Mouse (Mus musculus): ENCODE data around the gene Pkd2l1.
A peak's percentile ranks its signal among the peaks of the same experiment; 100 is the strongest.

The Pkd2l1 gene

DNA sequence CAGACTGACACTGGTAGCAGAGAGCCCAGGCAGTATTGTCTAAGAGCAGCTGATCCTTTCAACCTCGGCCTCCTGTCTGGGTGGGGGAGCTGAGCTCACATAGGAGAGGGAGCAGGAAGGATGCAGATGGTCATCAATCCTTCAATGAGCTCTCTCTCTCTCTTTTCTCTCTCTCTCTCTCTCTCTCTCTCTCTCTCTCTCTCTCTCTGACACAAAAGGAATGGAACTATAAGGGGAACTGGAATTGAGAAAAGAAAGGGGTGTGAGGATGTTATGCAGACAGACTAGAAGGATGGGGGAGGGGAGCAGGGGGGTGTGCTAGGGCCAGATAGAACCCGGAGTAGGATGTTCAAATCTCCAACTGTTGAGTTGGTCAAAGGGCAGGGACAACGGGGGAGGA is at the start of gene Pkd2l1:
Gene Pkd2l1, minus strand, starts transcription at position 101 of the 400 bp plus-strand sequence.
- DNase-seq: no peak

DNA sequence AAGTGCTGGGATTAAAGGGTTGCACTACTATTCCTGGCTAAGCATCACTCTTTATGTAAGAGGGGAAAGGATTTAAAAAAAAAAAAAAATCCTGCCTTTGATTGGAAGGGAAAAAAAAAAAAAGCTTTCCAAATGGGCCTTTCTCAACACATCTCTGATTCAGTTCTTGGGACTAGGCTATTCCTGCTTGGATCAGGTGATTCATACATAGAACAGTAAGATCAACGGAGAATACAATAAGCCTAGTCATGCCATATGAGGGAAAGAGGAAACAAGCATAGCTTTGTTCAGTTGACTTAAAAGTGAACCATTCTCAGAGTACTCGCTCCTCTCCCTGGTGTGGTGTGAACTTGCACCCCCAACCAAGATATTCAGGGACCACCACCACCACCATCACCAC is 46.7 kb upstream of the Pkd2l1 start:
- DNase-seq: no peak

DNA sequence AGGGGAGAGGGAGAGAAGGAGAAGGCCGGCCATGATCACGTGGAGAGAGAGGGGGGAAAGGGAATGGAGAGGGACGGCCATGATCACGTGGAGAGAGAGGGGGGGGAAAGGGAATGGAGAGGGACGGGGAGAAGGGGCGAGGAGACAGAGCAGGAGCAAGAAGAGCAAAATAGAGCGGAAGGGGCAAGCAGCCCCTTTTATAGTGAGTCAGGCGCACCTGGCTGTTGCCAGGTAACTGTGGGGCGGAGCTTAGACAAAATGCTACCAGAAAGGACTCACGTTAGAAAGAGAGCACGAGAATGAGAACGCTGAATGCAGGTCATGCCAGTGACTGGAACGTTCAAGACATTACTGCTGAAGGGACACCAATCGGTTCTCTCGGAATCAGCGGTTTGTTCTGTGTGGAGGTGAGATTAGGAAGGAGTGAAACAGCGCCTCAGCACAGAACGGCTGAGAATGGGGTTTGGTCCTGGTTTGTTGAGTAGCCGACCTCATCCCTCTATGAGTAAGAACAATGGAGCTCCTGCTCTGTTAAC is 45.3 kb upstream of the Pkd2l1 start:
- DNase-seq: peak; percentile 87

DNA sequence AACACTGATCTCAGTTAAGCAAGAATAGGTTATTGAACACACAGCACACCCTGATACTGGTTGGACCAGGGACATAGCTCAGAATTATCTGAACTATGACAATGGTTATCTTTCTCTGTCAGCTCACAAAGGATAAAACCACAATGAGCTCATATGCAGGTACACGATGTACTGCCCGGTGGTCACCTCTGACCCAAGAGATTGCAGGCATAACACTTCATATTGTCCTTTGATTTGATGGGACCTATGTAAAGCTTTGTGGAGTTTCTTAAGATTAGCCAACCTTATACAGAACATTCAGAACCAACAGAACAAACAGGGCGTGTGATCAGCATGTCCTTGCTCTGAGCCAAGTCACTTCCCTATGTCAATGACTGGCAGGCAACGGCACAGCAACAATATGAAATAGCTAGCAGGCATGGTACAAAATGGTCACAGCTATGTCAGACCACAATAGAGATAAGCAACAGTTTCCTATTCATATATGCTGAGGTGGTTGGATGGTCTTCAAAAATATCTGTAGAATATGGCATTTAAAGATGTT is 39.4 kb upstream of the Pkd2l1 start:
- DNase-seq: peak; percentile 33

DNA sequence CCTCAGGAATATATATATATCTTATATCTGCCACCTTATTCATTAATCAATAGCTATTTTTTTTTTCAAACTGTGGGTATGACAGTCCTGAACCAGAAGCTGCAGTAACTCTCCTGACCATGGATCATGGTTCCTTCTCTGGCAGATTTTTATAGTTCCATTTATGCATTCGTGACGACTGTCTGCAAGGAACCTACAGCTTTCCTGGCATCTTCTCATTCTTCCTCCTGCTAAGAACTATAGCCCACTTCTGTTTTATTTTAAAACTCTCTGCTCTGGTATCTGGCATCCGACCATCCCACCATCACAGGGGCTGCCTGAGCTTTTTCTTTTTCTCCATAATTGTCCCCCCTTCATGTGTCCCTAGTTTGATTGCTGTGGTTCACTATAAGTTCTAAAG is 38.0 kb upstream of the Pkd2l1 start:
- DNase-seq: no peak

DNA sequence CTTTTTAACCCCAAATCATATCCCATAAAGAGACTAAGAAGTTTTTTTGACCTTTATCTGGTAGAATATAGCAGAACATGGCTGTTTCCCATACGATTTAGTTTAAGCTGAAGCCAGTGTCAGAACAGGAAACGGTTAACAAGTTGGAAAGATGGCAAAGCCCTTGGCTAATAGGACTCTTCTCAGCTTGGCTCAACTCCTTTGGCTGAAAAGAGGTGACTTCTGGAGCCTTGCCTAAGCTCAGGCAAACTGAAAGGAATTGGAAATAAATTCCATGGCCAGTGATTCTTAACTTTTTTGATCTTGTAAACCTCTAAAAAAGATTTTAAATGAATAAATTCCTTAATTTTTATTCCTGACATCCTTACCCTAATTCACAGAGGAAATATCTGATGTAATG is 37.5 kb upstream of the Pkd2l1 start:
- DNase-seq: peak; percentile 15

DNA sequence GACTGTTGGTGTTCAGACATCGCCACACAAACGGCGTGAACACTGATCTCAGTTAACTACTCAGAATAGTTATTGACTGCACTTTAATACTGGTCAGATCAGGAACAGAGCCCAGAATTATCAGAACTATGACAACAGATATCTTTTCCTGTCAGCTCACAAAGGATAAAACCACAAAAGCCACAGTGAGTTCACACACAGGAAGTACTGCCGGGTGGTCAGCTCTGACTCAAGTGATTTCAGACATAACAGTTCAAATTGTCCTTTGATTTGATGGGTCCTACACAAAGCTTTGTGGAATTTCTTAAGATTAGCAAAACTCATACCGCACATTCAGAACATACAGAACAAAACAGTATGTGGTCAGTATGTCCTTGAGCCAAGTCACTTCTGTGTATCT is 33.5 kb upstream of the Pkd2l1 start:
- DNase-seq: peak; percentile 25

DNA sequence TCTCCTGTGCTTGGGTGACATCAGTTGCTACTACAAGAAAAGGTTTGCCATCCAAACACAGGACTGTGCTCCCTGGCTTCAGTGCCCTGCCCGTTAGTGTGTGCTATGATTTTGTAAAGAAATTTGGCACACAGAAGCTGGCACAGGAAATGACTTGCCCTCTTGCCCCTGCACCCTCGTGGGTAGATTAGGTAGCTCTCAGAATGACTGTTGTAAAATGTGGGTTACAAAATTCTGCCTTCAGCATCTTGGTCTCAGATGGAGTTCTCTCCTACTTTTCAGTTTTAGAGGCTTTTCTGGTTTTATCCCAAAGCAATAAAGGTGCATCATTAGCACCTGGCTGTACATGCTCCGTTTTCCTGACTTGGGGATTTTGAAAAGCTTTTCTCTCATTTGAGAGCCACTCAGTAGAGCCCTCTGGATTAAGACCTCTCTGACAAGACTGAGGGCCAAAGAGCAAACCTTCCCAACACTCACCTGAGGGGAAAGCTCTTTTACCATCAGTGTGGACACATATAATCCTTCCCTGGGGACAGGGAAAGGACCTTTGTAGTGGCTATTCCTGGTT is 25.8 kb upstream of the Pkd2l1 start:
- DNase-seq: peak; percentile 56

DNA sequence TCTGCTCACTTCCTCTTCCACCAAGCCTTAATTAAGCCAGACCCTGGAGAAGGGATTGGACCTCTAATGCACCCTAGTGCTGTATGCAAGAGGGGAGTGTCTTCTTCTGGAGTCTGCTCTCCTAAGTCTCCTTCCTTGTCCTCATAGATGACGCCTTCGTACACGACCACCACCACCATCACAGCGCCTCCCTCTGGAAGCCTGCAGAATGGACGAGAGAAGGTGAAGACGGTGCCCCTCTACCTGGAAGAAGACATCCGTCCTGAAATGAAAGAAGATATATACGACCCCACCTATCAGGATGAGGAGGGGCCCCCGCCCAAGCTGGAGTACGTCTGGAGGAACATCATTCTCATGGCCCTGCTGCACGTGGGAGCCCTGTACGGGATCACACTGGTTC is 23.0 kb upstream of the Pkd2l1 start:
- DNase-seq: peak; percentile 86

DNA sequence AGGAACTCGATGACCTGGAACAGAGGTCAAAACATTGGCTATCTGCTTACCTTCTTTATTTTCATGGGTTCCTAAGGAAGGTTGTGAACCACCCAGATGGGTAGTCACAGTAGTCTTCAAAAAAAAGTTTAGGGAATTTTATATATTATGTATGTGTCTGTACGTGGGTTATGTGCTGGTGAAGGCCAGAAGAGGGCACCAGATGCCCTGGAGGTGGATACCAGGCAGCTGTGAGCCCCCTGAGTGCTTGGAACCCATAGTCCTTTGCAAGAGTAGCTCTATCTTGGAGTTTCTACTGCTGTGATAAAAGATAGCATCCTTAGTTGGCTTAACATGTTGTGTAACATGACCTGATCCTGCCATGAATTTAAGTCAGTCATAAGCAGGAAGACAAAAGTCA is 14.8 kb upstream of the Pkd2l1 start:
- DNase-seq: peak; percentile 31

DNA sequence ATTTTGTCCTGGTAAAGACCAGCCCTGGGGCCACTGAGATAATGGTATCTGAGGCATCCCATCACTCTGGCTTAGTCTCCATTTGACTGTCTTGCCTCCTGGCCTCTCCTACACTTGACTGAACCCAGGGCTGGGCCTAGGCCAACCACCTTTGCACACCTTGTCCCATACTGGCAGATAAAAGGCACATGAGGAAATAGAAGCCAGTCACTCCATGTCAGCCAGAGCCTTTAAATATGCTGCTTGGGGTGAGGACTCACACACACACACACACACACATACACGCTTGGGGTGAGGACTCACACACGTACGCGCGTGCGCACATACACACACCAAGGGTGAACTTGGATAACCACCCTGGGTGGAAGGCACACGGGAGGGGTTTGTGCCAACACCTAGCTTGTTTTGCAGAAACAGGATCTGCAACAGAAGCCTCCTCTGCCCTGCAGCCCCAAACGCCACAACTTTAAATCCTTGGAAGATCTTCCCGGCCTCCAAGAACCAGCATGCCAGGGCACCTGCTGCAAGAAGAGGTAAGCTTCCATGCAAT is 10.8 kb upstream of the Pkd2l1 start, which contains the start of gene Scd3:
Gene Scd3, plus strand, starts transcription at position 255 of the 550 bp plus-strand sequence.
- peak; percentile 80 for DNase-seq

DNA sequence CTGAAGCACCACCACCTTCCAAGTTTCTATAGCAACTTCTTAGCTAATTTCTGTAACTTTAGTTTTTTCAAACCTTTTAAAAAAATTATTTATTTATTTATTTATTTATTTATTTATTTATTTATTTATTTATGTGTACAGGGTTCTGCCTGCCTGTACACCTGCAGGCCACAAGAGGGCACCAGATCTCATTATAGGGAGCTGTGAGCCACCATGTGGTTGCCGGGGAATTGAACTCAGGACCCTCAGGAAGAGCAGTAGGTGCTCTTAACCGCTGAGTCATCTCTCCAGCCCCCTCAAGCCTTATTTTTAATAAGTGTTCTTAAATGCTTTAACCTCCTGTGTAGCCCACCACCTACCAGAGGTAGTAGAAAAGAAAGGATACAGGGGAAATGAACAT is 6.7 kb upstream of the Pkd2l1 start:
- DNase-seq: peak; percentile 49

DNA sequence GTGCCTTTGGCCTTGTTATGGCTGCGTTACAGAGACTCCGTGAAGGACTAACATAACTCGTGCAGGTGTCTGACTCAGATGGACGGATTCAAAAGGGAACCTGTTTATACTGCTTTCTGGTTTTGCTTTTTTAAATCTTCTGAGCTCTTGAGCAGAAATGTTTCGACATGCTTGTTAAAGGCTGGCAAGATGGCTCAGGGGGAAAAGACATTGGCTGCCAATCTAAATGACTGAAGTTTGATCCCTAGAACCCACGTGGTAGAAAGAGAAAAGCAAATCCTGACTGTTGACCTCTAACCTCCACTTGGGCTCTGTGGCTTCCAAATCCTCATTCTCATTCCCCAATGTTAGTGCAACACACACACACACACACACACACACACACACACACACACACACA is 6.3 kb upstream of the Pkd2l1 start:
- peak; percentile 56 for DNase-seq

DNA sequence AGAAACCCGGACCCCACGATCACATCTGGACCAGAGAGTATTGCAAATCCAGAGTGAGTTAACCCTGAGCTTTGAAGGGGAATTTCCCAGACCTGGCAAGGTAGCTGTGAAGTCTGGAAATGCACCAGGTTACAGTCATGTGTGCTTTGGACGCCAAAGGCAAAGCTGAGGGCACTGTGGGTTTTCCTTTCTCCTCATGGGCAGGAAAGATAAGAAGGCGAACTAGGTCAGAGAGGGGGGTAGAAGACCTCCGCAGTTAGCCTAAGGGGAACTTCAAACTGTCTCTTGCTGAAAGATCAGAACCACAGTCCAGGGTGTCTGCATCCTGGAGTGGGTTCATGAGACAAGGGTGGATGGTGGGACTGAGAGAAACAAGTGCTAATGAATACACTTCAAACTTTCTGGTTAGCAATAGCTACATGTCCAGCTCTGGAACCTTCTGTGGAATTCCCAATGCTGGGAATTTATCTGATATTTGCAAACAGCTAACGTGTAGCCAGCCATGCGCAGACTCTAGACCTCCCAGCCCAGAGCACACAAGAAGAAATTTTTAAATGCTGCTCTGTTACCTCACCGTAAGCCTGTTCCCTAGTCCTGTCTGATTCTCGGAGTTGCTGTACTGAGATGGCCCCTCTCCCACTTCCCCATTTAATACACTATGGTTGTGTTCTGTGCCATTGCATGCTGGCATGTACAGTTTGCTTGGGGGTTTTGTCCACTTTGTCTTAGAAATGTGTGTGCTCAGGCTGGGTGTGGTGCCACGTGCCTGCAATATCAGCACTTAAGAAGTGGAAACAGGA is 5.0 kb upstream of the Pkd2l1 start:
- peak; percentile 30 for DNase-seq

DNA sequence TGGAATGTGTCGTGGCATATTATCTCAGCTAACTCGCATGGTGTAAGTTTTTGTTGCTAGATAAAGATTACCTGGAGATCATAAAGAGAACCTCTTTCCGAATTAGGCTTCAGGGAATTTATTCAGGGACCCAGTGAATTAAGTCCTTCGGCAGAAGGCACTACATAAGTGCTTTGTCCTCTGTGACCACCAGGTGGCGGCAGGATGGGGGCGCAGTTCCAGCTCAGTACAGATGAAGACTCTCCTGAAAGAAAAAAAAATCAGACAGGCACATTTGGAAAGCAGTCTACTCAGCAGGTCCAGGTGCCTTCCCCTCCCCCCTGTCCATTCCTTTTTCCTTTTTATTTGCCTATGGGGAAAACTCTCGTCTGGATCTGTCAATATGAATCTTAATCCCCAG is 2.9 kb upstream of the Pkd2l1 start:
- DNase-seq: peak; percentile 88

DNA sequence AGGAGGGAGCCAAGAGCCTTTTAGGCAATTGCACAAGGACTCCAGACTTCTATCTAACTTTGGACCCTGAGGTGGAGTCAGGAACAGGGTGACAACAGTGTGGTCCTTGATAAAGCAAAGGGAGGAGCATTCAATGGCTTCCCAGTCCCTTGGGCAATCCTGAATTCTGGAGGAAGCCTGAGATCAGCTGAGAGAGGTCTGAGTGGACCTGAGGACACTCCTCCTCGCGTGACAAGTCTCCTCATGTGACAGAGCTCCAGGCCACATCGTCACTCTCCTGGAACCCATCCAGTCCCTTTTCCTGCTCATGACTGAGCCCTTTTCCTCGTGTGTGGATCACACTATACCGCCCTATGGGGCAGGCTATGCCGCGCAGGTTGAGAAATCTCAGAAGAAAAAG is 1.7 kb upstream of the Pkd2l1 start:
- DNase-seq: peak; percentile 88

DNA sequence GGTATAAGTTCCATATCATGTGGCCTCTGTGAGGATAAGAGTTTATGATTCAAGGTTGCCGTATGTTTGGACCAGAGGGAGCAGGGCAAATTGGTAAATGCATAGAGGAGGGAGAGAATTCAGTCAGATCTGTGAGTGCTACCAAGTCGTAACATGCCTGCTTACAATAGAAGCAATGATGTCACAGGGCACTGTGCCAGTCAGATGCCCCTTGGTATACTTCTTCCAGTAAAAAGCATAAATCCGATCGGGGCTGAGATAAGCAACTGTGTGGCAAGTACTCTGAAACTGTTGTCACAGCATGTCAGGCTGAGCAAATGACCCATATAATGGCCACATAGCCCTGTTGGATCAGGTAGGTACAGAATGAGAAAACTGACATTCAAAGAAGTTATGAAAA is 3.2 kb downstream of the Pkd2l1 start:
- no peak for DNase-seq

DNA sequence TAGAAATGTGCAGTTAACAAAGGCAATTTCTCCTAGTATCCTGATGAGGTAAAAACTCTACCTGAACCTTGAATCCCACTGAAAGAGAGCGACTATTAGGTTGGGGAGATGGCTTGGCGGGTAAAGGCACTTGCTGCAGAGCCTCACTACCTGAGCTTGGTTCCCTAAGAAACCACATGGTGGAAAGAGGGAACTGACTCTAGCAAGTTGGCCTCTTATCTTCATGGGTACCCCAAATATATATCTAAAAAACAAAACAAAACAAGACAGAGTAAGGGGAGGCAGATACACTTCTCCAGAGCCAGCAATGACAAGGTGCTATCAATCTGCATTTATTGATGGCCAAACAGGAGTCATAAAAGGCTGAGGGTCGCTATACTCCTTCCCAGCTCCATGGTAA is 8.3 kb downstream of the Pkd2l1 start:
- peak; percentile 39 for DNase-seq

DNA sequence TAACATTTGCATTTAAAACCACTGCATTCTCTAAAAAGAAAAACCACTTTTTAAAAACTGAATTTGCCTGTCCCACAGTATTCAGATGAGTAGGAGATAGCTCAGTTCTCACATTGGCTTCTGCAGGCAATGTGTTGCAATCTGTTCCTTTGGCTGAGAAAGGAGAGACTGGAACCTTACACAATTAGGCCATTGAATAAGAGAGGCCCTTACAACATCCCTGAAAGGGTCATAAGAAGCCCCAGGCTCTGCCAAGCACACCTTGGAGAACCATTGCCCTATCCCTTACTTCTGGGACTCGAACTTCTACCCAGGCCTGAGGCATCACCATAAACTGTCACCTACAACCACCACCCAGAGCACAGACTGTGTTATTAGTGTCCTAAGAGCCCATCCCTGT is 11.7 kb downstream of the Pkd2l1 start:
- DNase-seq: peak; percentile 28

DNA sequence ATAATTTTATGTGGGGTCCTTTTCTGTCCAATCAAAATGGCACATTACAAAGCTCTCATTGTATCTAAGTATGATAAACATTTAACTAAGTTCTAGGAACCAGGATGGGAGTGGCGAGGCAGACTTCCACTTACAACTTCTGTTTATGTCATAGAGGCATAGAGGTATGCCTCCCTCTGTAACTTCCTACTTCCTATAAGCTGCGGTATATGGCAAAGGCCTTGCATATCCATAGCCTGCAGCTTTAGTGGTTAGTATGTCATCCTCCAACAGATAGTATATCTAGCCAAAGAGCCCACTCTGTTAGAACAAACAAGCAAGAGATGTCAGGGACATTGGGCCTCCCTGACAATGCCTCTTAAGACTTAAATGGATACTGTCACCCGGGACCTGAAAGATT is 15.5 kb downstream of the Pkd2l1 start:
- DNase-seq: peak; percentile 31

DNA sequence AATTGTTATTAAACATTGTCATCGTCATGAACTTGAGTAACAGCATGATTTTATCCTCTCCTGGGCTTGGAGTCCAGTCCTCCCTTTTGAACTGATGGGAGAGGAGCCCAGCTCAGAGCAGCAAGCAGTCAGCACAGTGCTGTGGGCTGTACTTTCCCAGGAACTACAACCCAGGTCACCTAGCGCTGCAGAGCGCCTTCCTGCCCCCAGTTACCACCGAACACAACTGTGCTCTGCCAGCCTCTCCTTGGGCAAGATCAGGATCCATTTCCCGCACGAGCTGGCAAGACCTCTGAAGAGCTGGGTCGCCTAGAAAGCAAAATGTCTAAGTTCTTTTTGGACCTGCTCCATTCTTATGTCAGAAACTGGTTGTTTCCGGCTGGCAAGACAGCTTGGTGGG is 17.4 kb downstream of the Pkd2l1 start:
- DNase-seq: peak; percentile 69

DNA sequence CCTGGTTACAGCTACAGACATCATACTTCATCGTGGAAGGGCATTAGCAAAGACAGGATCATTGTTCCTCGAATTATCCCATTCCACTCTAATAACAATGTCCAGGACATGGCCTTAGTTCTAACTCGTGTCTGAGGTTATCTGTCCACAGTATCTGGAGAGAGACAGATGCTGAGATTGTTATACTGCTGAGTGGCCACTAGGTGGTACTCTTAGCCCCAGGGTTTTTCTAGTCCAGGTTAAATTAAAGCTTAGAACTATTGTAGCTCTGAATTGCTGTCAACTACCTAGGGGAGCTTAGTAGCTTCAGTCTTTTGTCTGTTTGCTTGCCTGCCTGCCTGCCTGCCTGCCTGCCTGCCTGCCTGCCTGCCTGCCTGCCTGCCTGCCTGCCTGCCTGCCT is 30.7 kb downstream of the Pkd2l1 start:
- peak; percentile 46 for DNase-seq

DNA sequence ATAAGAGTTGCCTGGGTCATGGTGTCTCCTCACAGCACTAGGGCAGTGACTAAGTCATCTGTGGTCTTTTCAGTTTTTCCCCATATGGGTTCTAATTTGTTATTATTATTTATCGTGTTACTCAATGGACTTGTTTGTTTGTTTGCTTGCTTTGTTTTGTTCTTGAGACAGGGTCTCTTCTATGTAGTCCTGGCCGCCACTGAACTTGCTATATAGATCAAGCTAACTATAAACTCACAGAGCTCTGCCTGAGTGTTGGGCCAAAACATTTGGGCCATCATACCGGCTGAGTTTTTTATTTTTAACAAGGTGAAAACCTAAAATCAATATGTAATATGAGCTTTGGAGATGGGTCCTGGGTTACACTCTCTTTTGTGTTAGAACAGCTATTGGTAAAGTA is 32.9 kb downstream of the Pkd2l1 start:
- DNase-seq: peak; percentile 61

DNA sequence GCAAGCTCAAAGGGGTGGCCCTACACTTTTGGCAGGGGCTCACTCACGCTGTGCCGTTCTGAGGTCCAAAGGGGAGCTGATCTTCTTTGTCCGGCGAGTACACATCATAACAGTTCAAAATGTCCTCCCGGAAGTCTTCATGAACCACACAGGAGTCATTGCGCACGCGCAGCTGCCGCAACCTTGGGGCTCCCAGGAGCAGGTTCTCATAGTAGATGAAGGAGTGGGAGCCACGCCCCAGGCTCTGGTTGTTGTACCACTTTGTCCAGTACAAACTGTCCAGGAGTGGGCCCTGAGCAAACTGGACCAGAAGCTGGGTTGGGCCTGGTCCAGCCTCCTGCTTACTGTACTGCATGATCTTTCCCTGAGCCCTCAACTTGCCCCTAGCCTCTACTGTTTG is 35.2 kb downstream of the Pkd2l1 start:
- peak; percentile 88 for DNase-seq

Measured in heart, adult 11 months (tissue).